Mouse (Mus musculus) embryo, embryonic 9.5 days (tissue): ENCODE data around the gene Gpr35.

Source experiments
- DNase-seq: peaks from one replicate; pipeline ENCODE4 v3.0.0-alpha.2; 2017; ENCODE audit errors: extremely low spot score

Gpr35 gene

DNA sequence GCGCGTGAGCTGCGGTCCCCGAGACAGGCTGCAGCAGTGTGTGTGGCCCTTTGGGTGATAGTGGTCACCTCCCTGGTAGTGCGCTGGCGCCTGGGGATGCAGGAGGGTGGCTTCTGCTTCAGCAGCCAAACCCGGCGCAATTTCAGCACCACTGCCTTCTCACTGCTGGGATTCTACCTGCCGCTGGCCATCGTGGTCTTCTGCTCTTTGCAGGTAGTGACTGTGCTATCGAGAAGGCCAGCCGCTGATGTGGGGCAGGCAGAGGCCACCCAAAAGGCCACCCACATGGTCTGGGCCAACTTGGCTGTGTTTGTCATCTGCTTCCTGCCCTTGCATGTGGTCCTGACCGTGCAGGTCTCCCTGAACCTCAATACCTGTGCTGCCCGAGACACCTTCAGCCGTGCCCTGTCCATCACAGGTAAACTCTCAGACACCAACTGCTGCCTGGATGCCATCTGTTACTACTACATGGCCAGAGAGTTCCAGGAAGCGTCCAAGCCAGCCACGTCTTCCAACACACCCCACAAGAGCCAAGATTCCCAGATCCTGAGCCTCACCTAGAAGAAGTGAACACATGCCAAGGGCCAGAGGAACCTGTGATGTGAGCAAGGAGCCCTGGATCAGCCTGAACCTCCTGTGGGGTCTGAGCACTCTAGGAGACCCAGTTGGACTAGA, 32.4 kb downstream of the Gpr35 start:
- DNase-seq: no peak

DNA sequence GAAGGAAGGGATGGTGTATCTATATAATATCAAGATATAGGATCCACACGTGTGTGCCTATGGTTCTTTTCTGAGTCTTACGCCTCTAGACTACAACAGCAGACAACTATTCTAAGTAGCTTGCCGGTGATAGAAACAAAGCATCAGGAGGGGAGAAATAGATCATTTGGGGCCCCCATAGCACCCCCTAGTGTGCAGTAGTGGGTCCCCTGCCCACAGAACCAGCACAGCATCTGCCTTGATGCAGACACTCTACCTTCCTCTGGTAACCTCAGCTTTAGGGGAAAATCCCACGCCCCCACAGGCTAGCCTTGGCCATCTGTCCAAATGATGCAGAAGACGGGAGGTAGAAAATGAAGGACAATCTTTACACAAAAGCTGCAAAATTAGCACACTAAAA, 34.3 kb downstream of the Gpr35 start:
- no peak for DNase-seq

DNA sequence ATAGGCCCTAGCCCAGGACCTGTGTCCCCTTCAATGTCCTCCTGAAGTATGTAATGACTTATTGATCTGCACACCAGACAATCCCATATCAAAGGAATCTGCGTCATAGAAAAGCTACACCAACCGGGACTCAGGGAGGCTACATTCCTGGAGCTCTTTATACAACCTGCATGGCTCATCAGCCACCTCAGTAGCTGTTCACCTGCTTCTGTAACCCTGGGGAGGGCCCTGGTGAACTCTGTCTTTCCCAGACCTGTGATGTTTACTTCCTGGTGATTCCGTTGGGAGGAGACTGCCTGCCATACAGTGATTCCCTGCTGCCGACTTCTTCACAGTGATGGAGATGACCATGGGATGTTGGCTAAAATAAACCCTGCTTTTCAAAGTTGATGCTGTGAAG, 38.2 kb downstream of the Gpr35 start:
- DNase-seq: no peak

DNA sequence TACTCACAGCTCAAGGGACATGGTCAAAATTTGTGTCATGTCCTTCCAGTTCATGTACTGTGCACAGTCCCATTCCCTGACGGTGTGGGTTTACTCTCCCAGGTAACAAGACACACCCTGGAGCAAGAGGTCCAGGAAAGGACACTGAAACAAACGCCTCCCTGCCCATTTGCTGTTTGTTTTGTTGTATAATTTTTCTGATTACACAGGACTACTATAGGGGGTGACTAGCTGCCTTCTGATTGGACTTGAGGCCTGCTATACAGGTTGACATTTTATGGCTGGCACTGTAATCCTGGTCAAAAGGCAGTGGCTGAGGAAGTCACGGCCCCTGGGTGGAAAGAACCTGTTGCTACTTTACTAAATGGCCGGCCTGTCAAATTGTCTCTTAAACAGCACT, 39.2 kb downstream of the Gpr35 start:
- DNase-seq: no peak

DNA sequence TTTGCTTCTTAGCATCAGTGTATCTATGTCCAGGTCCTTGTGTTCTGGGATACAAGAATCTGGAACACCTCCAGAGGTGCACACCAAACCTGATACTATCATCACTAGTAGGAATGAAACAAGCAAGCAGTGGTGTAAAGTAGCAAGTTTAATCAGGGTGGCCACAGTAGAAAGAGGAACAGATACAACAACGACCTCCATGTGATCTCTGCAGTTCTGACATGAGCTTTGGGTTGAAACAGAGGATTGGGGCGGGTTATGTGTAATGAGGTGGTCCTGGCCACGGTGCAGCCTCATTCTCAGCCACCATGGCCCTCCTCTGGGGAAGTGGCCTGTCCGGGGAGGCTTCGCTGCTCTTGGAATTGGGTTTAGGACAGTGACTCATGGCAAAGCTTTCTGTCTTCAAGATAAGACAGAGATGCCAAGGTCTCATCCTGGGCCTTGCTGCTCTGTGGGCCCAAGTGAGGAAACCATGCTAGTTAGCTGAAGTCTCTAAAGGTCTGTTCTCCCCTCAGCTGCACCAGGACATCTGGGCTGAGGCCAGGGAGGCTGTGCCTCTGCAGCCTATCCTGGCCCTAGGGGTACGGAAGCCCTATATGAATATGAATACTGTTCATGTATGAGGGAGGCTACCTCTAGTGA, 41.7 kb downstream of the Gpr35 start:
- no peak for DNase-seq

DNA sequence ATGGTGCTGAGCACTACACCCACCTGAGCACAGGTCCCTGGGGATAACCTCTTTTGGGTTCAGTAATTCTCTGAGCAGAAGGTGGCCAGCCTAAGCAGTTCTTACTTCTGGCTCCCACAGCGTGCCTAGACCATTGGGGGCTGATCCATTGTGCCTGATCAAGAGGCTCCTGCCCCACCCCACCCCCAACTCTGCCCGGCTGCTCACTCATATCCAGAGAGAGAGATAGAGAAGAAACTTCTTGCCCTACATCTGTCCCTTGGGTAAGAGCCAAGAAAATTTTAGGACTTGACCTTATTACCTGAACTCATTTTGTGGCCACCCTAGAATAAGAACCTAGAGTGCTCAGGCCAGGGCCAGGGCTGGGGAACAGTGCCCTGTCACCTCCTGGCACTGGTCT, 42.2 kb downstream of the Gpr35 start:
- DNase-seq: no peak

DNA sequence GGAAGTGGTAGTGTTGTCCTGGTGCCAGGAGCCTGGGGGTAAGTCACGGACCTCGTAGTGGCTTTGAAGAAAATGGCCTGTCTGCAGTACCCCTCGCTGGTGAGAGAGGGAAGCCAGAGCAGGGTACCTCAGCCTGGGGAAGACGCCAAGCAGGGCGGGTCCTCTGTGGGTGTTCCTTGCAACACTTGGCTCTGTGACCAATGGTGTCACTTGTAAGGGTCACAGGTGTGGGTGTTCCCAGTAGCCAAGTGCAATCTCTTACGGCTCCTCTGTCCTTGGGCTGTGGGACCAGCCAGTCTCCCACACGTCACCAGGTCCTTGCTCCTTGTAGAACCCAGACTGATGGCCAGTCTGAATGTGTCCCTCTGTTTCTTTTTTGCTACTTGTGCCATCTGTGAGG, 55.4 kb downstream of the Gpr35 start, which contains the start of gene Aqp12:
Gene Aqp12, plus strand, starts transcription at position 274 of the 400 bp plus-strand sequence.
- no peak for DNase-seq

DNA sequence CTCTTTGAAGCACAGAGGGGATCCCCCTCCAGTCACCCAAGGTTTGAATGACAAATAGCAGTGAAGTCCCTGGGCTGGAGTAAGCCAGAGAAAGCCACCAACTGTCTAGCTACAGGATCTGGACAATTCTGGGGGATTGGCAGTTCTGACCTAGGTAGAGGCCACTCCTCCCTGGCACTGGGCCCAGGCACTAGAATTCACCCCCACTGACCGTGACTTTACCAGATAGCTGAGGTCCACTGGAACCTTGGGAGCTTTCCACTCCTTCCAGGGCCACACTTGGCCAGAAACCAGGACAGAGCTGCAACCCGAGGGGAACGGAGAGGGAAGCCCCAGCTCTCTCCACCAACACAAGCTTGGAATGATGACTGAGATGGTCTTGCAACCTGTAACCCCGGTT, 58.5 kb downstream of the Gpr35 start:
- no peak for DNase-seq

DNA sequence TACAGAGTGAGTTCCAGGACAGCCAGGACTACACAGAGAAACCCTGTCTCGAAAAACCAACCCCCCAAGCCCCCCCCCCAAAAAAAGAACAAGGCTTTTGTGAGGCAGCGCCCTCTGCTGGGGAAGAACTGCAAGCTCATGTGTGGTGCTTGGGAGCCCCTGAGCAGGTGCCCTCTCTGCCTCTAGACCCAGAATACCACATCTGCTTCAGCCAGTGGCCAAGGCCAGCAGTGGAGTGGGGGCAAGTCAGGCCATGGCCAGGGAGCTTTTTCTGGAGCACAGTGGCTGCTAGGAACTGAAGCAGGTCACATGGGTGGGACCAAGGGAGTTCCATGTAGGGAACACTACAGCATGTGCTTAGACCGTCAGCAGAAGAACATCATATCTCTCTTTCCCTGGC, 60.1 kb downstream of the Gpr35 start:
- peak; percentile 17 for DNase-seq

DNA sequence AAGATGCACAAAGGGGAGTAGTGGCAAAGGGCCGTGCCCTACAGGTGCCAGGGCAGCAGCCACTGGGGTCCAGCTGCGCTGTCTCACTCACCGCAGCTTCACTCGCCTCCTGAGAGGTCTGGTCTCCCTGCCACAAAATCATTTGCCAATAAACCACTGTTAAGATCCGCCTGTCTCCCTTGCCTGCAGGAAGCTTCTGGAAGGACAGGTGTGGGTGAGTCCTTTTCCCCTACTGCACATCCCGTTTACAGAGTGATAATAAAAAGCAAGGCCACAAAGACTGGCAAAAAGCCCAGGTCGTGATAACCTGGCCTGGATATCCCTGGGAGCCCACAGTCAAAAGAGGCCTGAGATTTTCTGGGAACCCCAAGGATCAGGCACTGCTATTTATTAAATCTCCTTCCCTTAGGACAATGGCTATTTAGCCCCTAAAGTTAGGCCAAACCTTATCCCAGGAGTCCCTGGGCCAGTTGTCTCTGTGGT, 61.5 kb downstream of the Gpr35 start:
- no peak for DNase-seq

DNA sequence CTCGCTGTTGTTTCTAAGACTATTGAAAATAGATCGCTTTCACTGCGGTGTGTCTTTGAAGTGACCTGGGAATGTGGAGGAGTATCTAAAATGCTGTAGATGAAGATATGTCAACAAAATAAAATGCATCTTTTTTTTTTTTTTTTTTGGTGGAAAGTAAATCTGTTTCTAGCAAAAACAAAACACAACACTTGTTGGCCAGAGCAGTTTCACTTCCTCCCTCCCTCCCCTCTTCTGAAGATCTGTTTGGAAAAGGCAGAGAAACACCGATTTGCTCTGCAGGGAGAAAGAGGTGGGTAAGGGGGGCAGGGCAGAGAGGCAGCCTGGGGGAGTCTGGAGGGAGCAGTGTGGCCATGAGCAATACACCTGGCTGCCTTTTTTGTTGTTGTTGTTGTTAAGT, 62.7 kb downstream of the Gpr35 start:
- DNase-seq: no peak

DNA sequence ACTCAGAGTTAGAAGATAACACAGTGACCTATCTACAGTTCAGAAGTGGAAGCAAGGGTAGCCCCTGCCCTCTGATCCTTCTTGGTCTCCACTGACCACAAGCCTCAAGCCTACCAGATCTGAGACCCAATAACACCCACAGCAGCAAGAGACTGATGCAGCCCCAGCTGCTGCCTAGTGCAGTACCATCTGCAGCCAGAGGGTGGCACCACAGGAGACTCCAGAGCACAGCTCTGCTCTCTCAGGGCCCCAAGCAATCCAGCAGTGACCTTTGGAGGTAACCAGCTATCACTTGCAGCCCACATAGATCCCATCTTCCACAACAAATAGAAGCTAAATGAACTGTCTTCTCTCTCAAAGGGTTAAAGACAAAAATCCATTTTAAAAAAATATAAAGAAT, 63.8 kb downstream of the Gpr35 start:
- peak; percentile 74 for DNase-seq

DNA sequence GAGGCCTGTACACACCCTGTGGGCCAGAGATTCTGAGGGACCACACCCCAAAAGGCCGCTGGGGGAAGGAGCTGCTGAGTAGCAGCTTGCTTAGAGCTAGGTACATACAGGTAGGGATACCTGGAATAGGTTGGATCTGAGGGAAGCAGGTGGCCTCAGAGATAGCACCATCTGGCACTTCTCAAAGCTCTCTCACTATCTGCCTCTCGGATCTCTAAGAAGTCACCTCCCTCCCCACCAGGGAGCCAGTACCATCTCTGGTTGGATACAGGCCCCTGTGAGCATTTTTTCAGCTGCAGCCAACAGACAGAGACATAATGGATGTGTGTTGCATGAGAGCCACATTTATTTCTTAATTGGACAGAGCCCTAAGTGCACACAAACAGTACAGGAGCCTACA, 64.5 kb downstream of the Gpr35 start:
- DNase-seq: no peak

DNA sequence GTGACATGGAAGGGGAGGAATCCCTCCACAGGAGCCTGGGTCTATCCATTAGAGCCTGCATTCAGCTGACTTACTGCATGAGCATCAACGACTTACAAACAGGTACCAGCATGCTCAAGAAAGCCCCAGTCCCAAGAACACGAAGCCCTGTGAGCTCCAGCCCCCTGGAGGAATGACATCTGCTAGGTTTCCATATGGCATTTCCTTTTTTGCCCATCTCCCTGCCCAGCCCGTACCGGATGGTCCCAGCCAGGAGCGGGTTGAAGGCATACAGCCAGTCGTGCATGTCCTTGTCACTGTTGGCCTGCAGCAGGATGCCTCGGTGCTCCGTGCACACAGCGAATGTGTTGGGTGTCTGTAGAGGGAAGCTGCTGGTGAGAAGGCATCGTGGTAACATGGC, 68.1 kb downstream of the Gpr35 start:
- DNase-seq: no peak

DNA sequence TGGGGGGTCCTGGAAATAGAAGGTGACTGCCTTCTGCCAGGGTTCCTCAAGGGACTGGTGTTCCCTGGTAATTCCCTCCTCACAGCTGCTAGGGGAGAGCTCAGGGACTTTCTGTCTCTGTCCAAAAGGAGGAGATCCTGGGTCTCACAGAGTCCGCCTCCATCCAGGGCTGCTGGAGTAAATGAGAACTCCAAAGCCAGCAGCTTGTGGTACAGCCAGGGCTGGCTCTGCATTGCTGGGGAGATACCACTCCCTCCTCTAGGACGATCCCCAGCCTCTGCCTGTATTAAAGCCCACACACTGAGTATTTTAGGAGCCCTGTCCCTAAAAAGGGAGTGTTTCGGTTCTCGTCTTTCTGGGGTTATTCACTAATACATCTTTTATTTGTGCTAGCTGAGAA, 69.9 kb downstream of the Gpr35 start:
- no peak for DNase-seq

DNA sequence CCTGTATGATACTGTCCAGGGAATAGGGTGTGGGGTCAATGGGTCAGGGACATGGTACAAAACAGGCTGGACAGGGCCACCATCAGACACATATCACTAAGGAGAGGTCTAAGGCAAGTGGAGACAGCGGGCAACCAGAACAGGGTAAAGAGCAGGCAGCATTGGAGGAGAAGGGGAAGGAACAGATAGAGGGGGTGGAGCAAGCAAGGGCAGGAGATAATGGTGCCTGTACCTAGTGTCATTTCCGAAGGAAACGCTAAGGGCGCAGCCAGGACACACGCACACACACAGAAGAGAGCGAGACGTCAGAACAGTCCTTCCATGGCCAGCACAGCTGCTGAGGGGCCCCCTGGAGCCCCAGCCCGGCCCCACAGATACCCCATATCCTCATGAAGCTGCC, 75.9 kb downstream of the Gpr35 start:
- DNase-seq: no peak

DNA sequence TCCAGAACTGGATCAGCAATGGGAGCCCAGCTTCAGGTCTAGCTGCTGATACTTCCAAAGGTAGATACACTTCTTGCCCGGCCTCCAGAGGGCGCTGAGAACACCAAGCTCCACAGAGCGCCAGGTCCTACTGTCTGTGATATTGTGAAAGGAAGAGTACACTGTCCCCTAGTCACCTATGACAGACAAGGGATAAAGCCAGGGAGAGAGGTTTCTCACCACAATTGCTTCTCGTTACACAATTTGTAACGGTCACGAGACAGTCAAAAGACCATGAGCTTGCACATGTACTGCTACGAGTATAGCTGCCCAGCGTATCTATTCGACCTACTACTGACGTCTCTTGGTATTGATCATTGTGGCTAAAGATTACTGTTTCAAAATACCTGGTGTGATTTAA, 78.7 kb downstream of the Gpr35 start:
- no peak for DNase-seq

DNA sequence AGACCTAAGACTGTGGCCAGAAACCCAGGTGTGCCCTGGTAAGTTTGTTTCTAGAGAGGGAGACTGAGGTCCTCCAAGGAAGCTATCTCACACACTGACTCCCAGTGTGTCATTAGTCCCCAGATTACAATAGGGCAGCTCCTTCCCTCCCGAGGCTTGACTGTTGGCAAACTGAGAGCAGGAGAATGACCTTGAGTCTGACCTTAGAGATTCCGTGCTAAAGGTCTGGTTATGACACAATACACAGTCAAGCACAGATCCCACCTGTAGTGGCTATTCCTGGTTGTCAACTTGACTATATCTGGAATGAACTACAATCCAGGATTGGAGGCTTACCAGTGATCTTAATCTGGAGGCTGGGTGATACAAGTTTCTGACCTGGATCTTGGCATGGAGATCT, 79.4 kb downstream of the Gpr35 start:
- DNase-seq: no peak

DNA sequence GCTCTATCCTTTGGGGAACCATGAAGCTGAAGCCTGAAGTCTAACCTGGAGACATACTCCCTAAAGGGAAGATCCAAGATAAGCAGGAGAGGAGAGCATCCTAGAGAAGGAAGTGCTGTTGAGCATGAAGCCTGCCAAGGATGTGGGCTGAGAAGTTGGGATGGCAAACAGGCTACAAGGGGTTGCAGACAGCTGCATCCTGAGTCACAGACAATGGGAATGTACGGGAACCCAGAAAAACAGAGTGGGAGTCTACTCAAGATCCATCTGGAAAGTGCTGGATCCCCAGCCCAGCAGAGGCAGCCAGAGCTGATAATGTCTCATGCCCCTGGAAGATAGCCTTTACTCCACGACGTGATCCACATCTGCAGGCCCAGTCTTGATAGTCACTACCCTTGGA, 80.5 kb downstream of the Gpr35 start:
- DNase-seq: no peak

DNA sequence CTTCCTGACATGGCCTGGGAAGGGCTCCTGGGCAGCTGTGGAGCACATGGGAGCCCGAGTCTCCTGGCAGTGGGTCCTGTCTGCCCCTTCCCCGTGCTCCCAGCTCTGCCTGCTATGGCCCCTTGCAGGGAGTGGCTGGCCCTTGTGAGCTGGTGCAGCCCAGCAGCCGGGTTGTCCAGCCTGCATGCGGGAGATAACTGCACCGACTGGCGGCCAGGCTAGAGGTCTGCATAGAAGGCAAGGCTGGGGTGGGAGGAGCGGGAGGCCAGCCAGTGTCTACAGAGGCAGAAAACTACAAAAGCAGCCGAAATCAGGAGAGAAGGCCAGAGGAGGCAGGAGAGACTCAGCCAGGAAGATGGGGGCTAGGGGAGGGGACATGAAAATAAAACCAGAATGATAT, 83.3 kb downstream of the Gpr35 start:
- DNase-seq: peak; percentile 16

DNA sequence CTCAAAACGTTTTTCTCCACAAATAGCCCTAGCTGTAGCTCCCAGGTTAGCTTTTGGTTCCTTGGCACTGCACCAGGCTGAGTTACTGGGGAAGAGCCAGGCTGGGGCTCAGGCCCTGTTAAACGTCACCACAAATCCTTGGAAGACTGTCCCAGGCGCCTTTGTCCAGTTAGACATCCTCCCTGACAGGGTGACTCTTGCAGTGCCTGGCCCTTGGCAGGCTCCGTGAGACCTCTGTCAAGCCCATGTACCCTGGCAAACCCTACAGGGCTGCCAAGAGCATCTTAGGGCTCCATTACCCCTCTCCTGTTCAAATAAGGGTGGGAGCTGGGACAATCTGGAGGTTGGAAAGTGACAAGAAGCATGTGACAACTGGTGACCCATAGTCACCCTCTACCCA, 85.3 kb downstream of the Gpr35 start:
- DNase-seq: no peak
